Mouse (Mus musculus): ENCODE measurements at regions not wholly inside any gene's neighbourhood (a gene's known extent, or its start where the extent isn't known, plus 50 kb on each side); places are given as distances from the start of the nearest gene placed in this dataset.

GRCm38 (mm10) chr15:62092671-62093185 is 1169.9 kb upstream of the A1bg start:
- ATAC-seq (ENCODE audit: low FRiP score): peak; percentile 65
- Histone ChIP-seq H3K4me1 (ENCODE audit: control insufficient read depth, insufficient read depth, low read length) (0 out of 2 replicates have a peak, but pooled peaks cover 3% of the 10 kb centered on the region), H3K27me3 (ENCODE audit: control insufficient read depth, insufficient read depth, low read length) (no peaks in the 10 kb centered on the region), H3K9ac (ENCODE audit: low read length) (no peak overlapping the region), H3K4me2 (no peak overlapping the region), H3K27ac (ENCODE audit: low read depth, low read length) (no peak overlapping the region), H3K36me3 (ENCODE audit: control insufficient read depth, insufficient read depth, low read length) (no peaks in the 10 kb centered on the region), H3K4me3 (ENCODE audit: low read depth, low read length) (no peak overlapping the region), H3K9me3 (ENCODE audit: control insufficient read depth, low read length) (no peaks in the 10 kb centered on the region)
- DNase-seq (ENCODE audit: low spot score, missing footprints): no peak
- 7% methylated on average over 5 of the region's 5 CpGs for WGBS

GRCm38 (mm10) chr15:62091746-62092659 is 1169.2 kb upstream of the A1bg start:
- 54% methylated on average over 12 of the region's 12 CpGs for WGBS
- ATAC-seq (ENCODE audit: low FRiP score): no peak
- H3K9ac ChIP-seq (ENCODE audit: low read length): no peak overlapping the region

GRCm38 (mm10) chr15:62091144-62091543 is 1168.3 kb upstream of the A1bg start:
- no peaks in the 10 kb centered on the region for H3K27me3 ChIP-seq (ENCODE audit: control insufficient read depth, insufficient read depth, low read length)
- ATAC-seq (ENCODE audit: low FRiP score) (no peak), DNase-seq (ENCODE audit: low spot score, missing footprints) (no peak)
- no peak overlapping the region for H3K4me3 ChIP-seq (ENCODE audit: low read depth, low read length)
- no peak overlapping the region for H3K27ac ChIP-seq (ENCODE audit: low read depth, low read length)
- 88% methylated on average over 5 of the region's 5 CpGs for WGBS
- H3K4me1 ChIP-seq (ENCODE audit: control insufficient read depth, insufficient read depth, low read length): 0 out of 2 replicates have a peak, but pooled peaks cover 3% of the 10 kb centered on the region
- no peak overlapping the region for H3K4me2 ChIP-seq
- H3K9ac ChIP-seq (ENCODE audit: low read length): no peak overlapping the region
- no peaks in the 10 kb centered on the region for H3K9me3 ChIP-seq (ENCODE audit: control insufficient read depth, low read length)
- H3K36me3 ChIP-seq (ENCODE audit: control insufficient read depth, insufficient read depth, low read length): no peaks in the 10 kb centered on the region

More at GRCm38 (mm10) chr15:62091746-62092659, 1169.2 kb upstream of the A1bg start:
- Histone ChIP-seq H3K9me3 (ENCODE audit: control insufficient read depth, low read length) (no peaks in the 10 kb centered on the region), H3K36me3 (ENCODE audit: control insufficient read depth, insufficient read depth, low read length) (no peaks in the 10 kb centered on the region), H3K4me2 (no peak overlapping the region), H3K27me3 (ENCODE audit: control insufficient read depth, insufficient read depth, low read length) (no peaks in the 10 kb centered on the region), H3K4me1 (ENCODE audit: control insufficient read depth, insufficient read depth, low read length) (0 out of 2 replicates have a peak, but pooled peaks cover 3% of the 10 kb centered on the region), H3K4me3 (ENCODE audit: low read depth, low read length) (no peak overlapping the region), H3K27ac (ENCODE audit: low read depth, low read length) (no peak overlapping the region)
- DNase-seq (ENCODE audit: low spot score, missing footprints): no peak

- no peaks in the 10 kb centered on the region for H3K36me3 ChIP-seq (ENCODE audit: control insufficient read depth, insufficient read depth, low read length)
Observed at GRCm38 (mm10) chr15:62088341-62088740, 1165.5 kb upstream of the A1bg start.

GRCm38 (mm10) chr15:62087755-62088154 is 1164.9 kb upstream of the A1bg start:
- Histone ChIP-seq H3K36me3 (ENCODE audit: control insufficient read depth, insufficient read depth, low read length) (no peaks in the 10 kb centered on the region), H3K4me3 (ENCODE audit: low read depth, low read length) (no peak overlapping the region), H3K9ac (ENCODE audit: low read length) (no peak overlapping the region), H3K27me3 (ENCODE audit: control insufficient read depth, insufficient read depth, low read length) (no peaks in the 10 kb centered on the region), H3K4me2 (no peak overlapping the region), H3K9me3 (ENCODE audit: control insufficient read depth, low read length) (no peaks in the 10 kb centered on the region), H3K27ac (ENCODE audit: low read depth, low read length) (no peak overlapping the region), H3K4me1 (ENCODE audit: control insufficient read depth, insufficient read depth, low read length) (0 out of 2 replicates have a peak, but pooled peaks cover 2% of the 10 kb centered on the region)
- ATAC-seq (ENCODE audit: low FRiP score): no peak
- no peak for DNase-seq (ENCODE audit: low spot score, missing footprints)
- WGBS: 60% methylated on average over 6 of the region's 6 CpGs

More at GRCm38 (mm10) chr15:62088341-62088740, 1165.5 kb upstream of the A1bg start:
- DNase-seq (ENCODE audit: low spot score, missing footprints) (no peak), ATAC-seq (ENCODE audit: low FRiP score) (no peak)
- WGBS: 95% methylated on average over 4 of the region's 4 CpGs
- H3K4me3 ChIP-seq (ENCODE audit: low read depth, low read length): no peak overlapping the region
- H3K4me1 ChIP-seq (ENCODE audit: control insufficient read depth, insufficient read depth, low read length): 0 out of 2 replicates have a peak, but pooled peaks cover 3% of the 10 kb centered on the region
- H3K27ac ChIP-seq (ENCODE audit: low read depth, low read length): no peak overlapping the region
- H3K4me2 ChIP-seq: no peak overlapping the region
- H3K27me3 ChIP-seq (ENCODE audit: control insufficient read depth, insufficient read depth, low read length): no peaks in the 10 kb centered on the region
- no peaks in the 10 kb centered on the region for H3K9me3 ChIP-seq (ENCODE audit: control insufficient read depth, low read length)
- no peak overlapping the region for H3K9ac ChIP-seq (ENCODE audit: low read length)

- H3K27ac ChIP-seq (ENCODE audit: low read depth, low read length): no peak overlapping the region
- H3K27me3 ChIP-seq (ENCODE audit: control insufficient read depth, insufficient read depth, low read length): no peaks in the 10 kb centered on the region
- H3K4me2 ChIP-seq: no peak overlapping the region
- H3K36me3 ChIP-seq (ENCODE audit: control insufficient read depth, insufficient read depth, low read length): no peaks in the 10 kb centered on the region
- no peak overlapping the region for H3K4me3 ChIP-seq (ENCODE audit: low read depth, low read length)
- H3K9ac ChIP-seq (ENCODE audit: low read length): no peak overlapping the region
- peak; percentile 19 for DNase-seq (ENCODE audit: low spot score, missing footprints)
- H3K4me1 ChIP-seq (ENCODE audit: control insufficient read depth, insufficient read depth, low read length): no peaks in the 10 kb centered on the region
- H3K9me3 ChIP-seq (ENCODE audit: control insufficient read depth, low read length): no peaks in the 10 kb centered on the region
- no peak for ATAC-seq (ENCODE audit: low FRiP score)
- WGBS: 89% methylated on average over 3 of the region's 3 CpGs
Observed at GRCm38 (mm10) chr15:62086037-62086436, 1163.2 kb upstream of the A1bg start.

GRCm38 (mm10) chr15:62083347-62083746 is 1160.5 kb upstream of the A1bg start:
- Histone ChIP-seq H3K27me3 (ENCODE audit: control insufficient read depth, insufficient read depth, low read length) (no peaks in the 10 kb centered on the region), H3K36me3 (ENCODE audit: control insufficient read depth, insufficient read depth, low read length) (no peaks in the 10 kb centered on the region), H3K4me1 (ENCODE audit: control insufficient read depth, insufficient read depth, low read length) (no peaks in the 10 kb centered on the region), H3K4me2 (no peak overlapping the region), H3K27ac (ENCODE audit: low read depth, low read length) (no peak overlapping the region), H3K4me3 (ENCODE audit: low read depth, low read length) (no peak overlapping the region), H3K9me3 (ENCODE audit: control insufficient read depth, low read length) (no peaks in the 10 kb centered on the region), H3K9ac (ENCODE audit: low read length) (no peak overlapping the region)
- WGBS: 92% methylated on average over 3 of the region's 3 CpGs
- ATAC-seq (ENCODE audit: low FRiP score): no peak
- DNase-seq (ENCODE audit: low spot score, missing footprints): no peak

GRCm38 (mm10) chr15:62082539-62082938 is 1159.7 kb upstream of the A1bg start:
- 94% methylated on average over 2 of the region's 2 CpGs for WGBS
- peak; percentile 68 for DNase-seq (ENCODE audit: low spot score, missing footprints)

More at GRCm38 (mm10) chr15:62082539-62082938, 1159.7 kb upstream of the A1bg start:
- Histone ChIP-seq H3K36me3 (ENCODE audit: control insufficient read depth, insufficient read depth, low read length) (no peaks in the 10 kb centered on the region), H3K4me1 (ENCODE audit: control insufficient read depth, insufficient read depth, low read length) (no peaks in the 10 kb centered on the region), H3K9ac (ENCODE audit: low read length) (no peak overlapping the region), H3K27me3 (ENCODE audit: control insufficient read depth, insufficient read depth, low read length) (no peaks in the 10 kb centered on the region), H3K9me3 (ENCODE audit: control insufficient read depth, low read length) (no peaks in the 10 kb centered on the region), H3K27ac (ENCODE audit: low read depth, low read length) (no peak overlapping the region), H3K4me3 (ENCODE audit: low read depth, low read length) (no peak overlapping the region), H3K4me2 (no peak overlapping the region)
- no peak for ATAC-seq (ENCODE audit: low FRiP score)
